Mouse (Mus musculus): Measurements from ENCODE around the gene Pafah1b3. TPM values are rescaled to one million over a fixed set of nuclear protein-coding genes. Genes with fewer than 3 reads are reported as not detected.

Gene Pafah1b3
- polyA plus RNA-seq, 1 experiment: 37.1 TPM

GRCm38 (mm10) chr7:25303685-25304006, 5.9 kb upstream of the Pafah1b3 start:
- Histone ChIP-seq H3K4me3 (ENCODE audit: control insufficient read depth, low read depth, low read length) (peak overlapping the region; percentile 50), H3K27ac (ENCODE audit: control insufficient read depth, insufficient read depth, low read depth, low read length) (no peak overlapping the region), H3K36me3 (ENCODE audit: control insufficient read depth, insufficient read depth, low read length) (peaks cover 4% of the 10 kb centered on the region; the same call in 1 of the 2 replicates), H3K27me3 (ENCODE audit: control insufficient read depth, insufficient read depth, low read length) (no peaks in the 10 kb centered on the region), H3K4me1 (ENCODE audit: control insufficient read depth, insufficient read depth, low read length) (peaks cover 20% of the 10 kb centered on the region)
- TF ChIP-seq POLR2A (IDR thresholded peaks at IDR 0.05; ENCODE audit: control insufficient read depth, low read depth, low read length) (no peak), CTCF (IDR thresholded peaks at IDR 0.05; ENCODE audit: control insufficient read depth, insufficient read depth, insufficient replicate concordance, low read depth, low read length) (no peak)

GRCm38 (mm10) chr7:25303003-25303684, 5.4 kb upstream of the Pafah1b3 start:
- Histone ChIP-seq H3K4me3 (ENCODE audit: control insufficient read depth, low read depth, low read length) (peak overlapping the region; percentile 50), H3K4me1 (ENCODE audit: control insufficient read depth, insufficient read depth, low read length) (peaks cover 22% of the 10 kb centered on the region), H3K27me3 (ENCODE audit: control insufficient read depth, insufficient read depth, low read length) (no peaks in the 10 kb centered on the region), H3K27ac (ENCODE audit: control insufficient read depth, insufficient read depth, low read depth, low read length) (no peak overlapping the region), H3K36me3 (ENCODE audit: control insufficient read depth, insufficient read depth, low read length) (peaks cover 4% of the 10 kb centered on the region; the same call in 1 of the 2 replicates)
- TF ChIP-seq CTCF (IDR thresholded peaks at IDR 0.05; ENCODE audit: control insufficient read depth, insufficient read depth, insufficient replicate concordance, low read depth, low read length) (no peak), POLR2A (IDR thresholded peaks at IDR 0.05; ENCODE audit: control insufficient read depth, low read depth, low read length) (no peak)

- no peak for TF ChIP-seq CTCF (IDR thresholded peaks at IDR 0.05; ENCODE audit: control insufficient read depth, insufficient read depth, insufficient replicate concordance, low read depth, low read length)
- TF ChIP-seq POLR2A (IDR thresholded peaks at IDR 0.05; ENCODE audit: control insufficient read depth, low read depth, low read length): peak; percentile 62; the same call in 1 of the 2 replicates
- Histone ChIP-seq H3K36me3 (ENCODE audit: control insufficient read depth, insufficient read depth, low read length) (peaks cover 4% of the 10 kb centered on the region; the same call in 1 of the 2 replicates), H3K27me3 (ENCODE audit: control insufficient read depth, insufficient read depth, low read length) (no peaks in the 10 kb centered on the region), H3K4me3 (ENCODE audit: control insufficient read depth, low read depth, low read length) (peak within 1 kb of the TSS; percentile 76), H3K27ac (ENCODE audit: control insufficient read depth, insufficient read depth, low read depth, low read length) (peak within 1 kb of the TSS; percentile 90), H3K4me1 (ENCODE audit: control insufficient read depth, insufficient read depth, low read length) (peaks cover 26% of the 10 kb centered on the region)
Observed at GRCm38 (mm10) chr7:25301063-25301462, 3.3 kb upstream of the Pafah1b3 start, which contains the start of gene Prr19. Gene Prr19, plus strand, starts transcription at chr7:25301411.

GRCm38 (mm10) chr7:25296945-25297453, 787 bp downstream of the Pafah1b3 start:
- H3K4me1 ChIP-seq (ENCODE audit: control insufficient read depth, insufficient read depth, low read length): peaks cover 21% of the 10 kb centered on the region
- H3K36me3 ChIP-seq (ENCODE audit: control insufficient read depth, insufficient read depth, low read length): no peaks in the 10 kb centered on the region; the same call in 1 of the 2 replicates
- H3K27me3 ChIP-seq (ENCODE audit: control insufficient read depth, insufficient read depth, low read length): no peaks in the 10 kb centered on the region
- TF ChIP-seq CTCF (IDR thresholded peaks at IDR 0.05; ENCODE audit: control insufficient read depth, insufficient read depth, insufficient replicate concordance, low read depth, low read length) (no peak), POLR2A (IDR thresholded peaks at IDR 0.05; ENCODE audit: control insufficient read depth, low read depth, low read length) (no peak)
- peak overlapping the region; percentile 98 for H3K27ac ChIP-seq (ENCODE audit: control insufficient read depth, insufficient read depth, low read depth, low read length)
- H3K4me3 ChIP-seq (ENCODE audit: control insufficient read depth, low read depth, low read length): peak overlapping the region; percentile 99

GRCm38 (mm10) chr7:25294960-25295722, 2.6 kb downstream of the Pafah1b3 start:
- H3K27ac ChIP-seq (ENCODE audit: control insufficient read depth, insufficient read depth, low read depth, low read length): no peak overlapping the region
- H3K27me3 ChIP-seq (ENCODE audit: control insufficient read depth, insufficient read depth, low read length): no peaks in the 10 kb centered on the region

GRCm38 (mm10) chr7:25294495-25294894, 3.3 kb downstream of the Pafah1b3 start:
- Histone ChIP-seq H3K36me3 (ENCODE audit: control insufficient read depth, insufficient read depth, low read length) (no peaks in the 10 kb centered on the region; the same call in 1 of the 2 replicates), H3K4me3 (ENCODE audit: control insufficient read depth, low read depth, low read length) (no peak overlapping the region), H3K4me1 (ENCODE audit: control insufficient read depth, insufficient read depth, low read length) (peaks cover 14% of the 10 kb centered on the region), H3K27ac (ENCODE audit: control insufficient read depth, insufficient read depth, low read depth, low read length) (no peak overlapping the region), H3K27me3 (ENCODE audit: control insufficient read depth, insufficient read depth, low read length) (no peaks in the 10 kb centered on the region)
- TF ChIP-seq POLR2A (IDR thresholded peaks at IDR 0.05; ENCODE audit: control insufficient read depth, low read depth, low read length) (no peak), CTCF (IDR thresholded peaks at IDR 0.05; ENCODE audit: control insufficient read depth, insufficient read depth, insufficient replicate concordance, low read depth, low read length) (no peak)

More at GRCm38 (mm10) chr7:25294960-25295722, 2.6 kb downstream of the Pafah1b3 start:
- H3K4me1 ChIP-seq (ENCODE audit: control insufficient read depth, insufficient read depth, low read length): peaks cover 14% of the 10 kb centered on the region
- no peak overlapping the region for H3K4me3 ChIP-seq (ENCODE audit: control insufficient read depth, low read depth, low read length)
- no peaks in the 10 kb centered on the region; the same call in 1 of the 2 replicates for H3K36me3 ChIP-seq (ENCODE audit: control insufficient read depth, insufficient read depth, low read length)
- TF ChIP-seq POLR2A (IDR thresholded peaks at IDR 0.05; ENCODE audit: control insufficient read depth, low read depth, low read length) (no peak), CTCF (IDR thresholded peaks at IDR 0.05; ENCODE audit: control insufficient read depth, insufficient read depth, insufficient replicate concordance, low read depth, low read length) (no peak)

- Histone ChIP-seq H3K27me3 (ENCODE audit: control insufficient read depth, insufficient read depth, low read length) (no peaks in the 10 kb centered on the region), H3K4me3 (ENCODE audit: control insufficient read depth, low read depth, low read length) (no peak overlapping the region), H3K36me3 (ENCODE audit: control insufficient read depth, insufficient read depth, low read length) (no peaks in the 10 kb centered on the region; the same call in 1 of the 2 replicates), H3K27ac (ENCODE audit: control insufficient read depth, insufficient read depth, low read depth, low read length) (no peak overlapping the region), H3K4me1 (ENCODE audit: control insufficient read depth, insufficient read depth, low read length) (peaks cover 11% of the 10 kb centered on the region)
- TF ChIP-seq POLR2A (IDR thresholded peaks at IDR 0.05; ENCODE audit: control insufficient read depth, low read depth, low read length): no peak
- no peak for TF ChIP-seq CTCF (IDR thresholded peaks at IDR 0.05; ENCODE audit: control insufficient read depth, insufficient read depth, insufficient replicate concordance, low read depth, low read length)
Observed at GRCm38 (mm10) chr7:25293191-25293739, 4.5 kb downstream of the Pafah1b3 start.

Measured in testis, adult 2 months (tissue).